Mouse (Mus musculus): ENCODE results near the gene Gm49361.

- no peak for TF ChIP-seq CTCF (IDR thresholded peaks at IDR 0.05; ENCODE audit: extremely low read depth, insufficient read length, insufficient replicate concordance, low read depth, low read length)
- no peak for TF ChIP-seq POLR2A (IDR thresholded peaks at IDR 0.05; ENCODE audit: low read depth, low read length)
These were observed 138.4 kb downstream of the Gm49361 start for GRCm38 (mm10) chr14:57607500-57607899.

Measured in small intestine, adult 2 months (tissue).